Mouse (Mus musculus) hindbrain, embryonic 16.5 days (tissue): ENCODE results near the gene Glt1d1. TPM values are rescaled to one million over a fixed set of nuclear protein-coding genes. Genes with fewer than 3 reads are reported as not detected.

Source experiments
- ATAC-seq: fragments of 200-750 bp; cut with Nextera tagmentation; 2 replicates; pipeline ENCODE4 v1.8.0; 2017; ENCODE audit warnings: moderate TSS enrichment, moderate library complexity
- H3K27ac ChIP-seq: fragments of 300-500 bp; sonication (generic); 2 replicates; pipeline ENCODE4 v1.5.1; 2014; ENCODE audit warnings: low read depth, mild to moderate bottlenecking, control low read depth, low read length, moderate library complexity
- H3K27me3 ChIP-seq: fragments of 300-500 bp; sonication (generic); replicated peaks from 2 replicates; pipeline ENCODE4 v1.6.1; 2014; ENCODE audit warnings: low read length; ENCODE audit not compliant: control insufficient read depth, insufficient read depth
- H3K36me3 ChIP-seq: fragments of 300-500 bp; sonication (generic); 2 replicates; pipeline ENCODE4 v1.6.1; 2014; ENCODE audit warnings: mild to moderate bottlenecking, low read length, moderate library complexity, mixed read lengths; ENCODE audit not compliant: control insufficient read depth, insufficient read depth
- H3K4me1 ChIP-seq: fragments of 300-500 bp; sonication (generic); 2 replicates; pipeline ENCODE4 v1.6.1; 2014; ENCODE audit warnings: low read depth, low read length; ENCODE audit not compliant: control insufficient read depth, insufficient read depth
- H3K4me2 ChIP-seq: fragments of 300-500 bp; sonication (generic); 2 replicates; pipeline ENCODE4 v1.6.1; 2014; ENCODE audit warnings: mild to moderate bottlenecking, low read length, control low read depth, moderate library complexity
- H3K4me3 ChIP-seq: fragments of 300-500 bp; sonication (generic); 2 replicates; pipeline ENCODE4 v1.5.1; 2014; ENCODE audit warnings: mild to moderate bottlenecking, low read length, control low read depth, moderate library complexity
- H3K9ac ChIP-seq: fragments of 300-500 bp; sonication (generic); 2 replicates; pipeline ENCODE4 v1.6.1; 2014; ENCODE audit warnings: low read depth, mild to moderate bottlenecking, control low read depth, low read length, moderate library complexity
- H3K9me3 ChIP-seq: fragments of 300-500 bp; sonication (generic); 2 replicates; pipeline ENCODE4 v1.6.1; 2014; ENCODE audit warnings: mild to moderate bottlenecking, low read length, moderate library complexity; ENCODE audit not compliant: control insufficient read depth
- WGBS: fragments of 180-500 bp; shearing (Covaris S2); extraction: QIAGEN DNeasy Blood & Tissue Kit; methylation state at CpG from one replicate; pipeline ENCODE4 v1.1.7; 2014; 5-methylcytosine and 5-hydroxymethylcytosine counted together
- polyA plus RNA-seq: library from polyadenylated mRNA; unstranded; fragments of >200 nt; fragmentation: Nextera tagmentation; extraction: Ambion mirVana; gene quantifications from 2 replicates; pipeline ENCODE4 v1.2.1, GENCODE M21; 2015

Glt1d1 gene
- 1.5 and 1.7 TPM in 2 replicates for polyA plus RNA-seq

DNA sequence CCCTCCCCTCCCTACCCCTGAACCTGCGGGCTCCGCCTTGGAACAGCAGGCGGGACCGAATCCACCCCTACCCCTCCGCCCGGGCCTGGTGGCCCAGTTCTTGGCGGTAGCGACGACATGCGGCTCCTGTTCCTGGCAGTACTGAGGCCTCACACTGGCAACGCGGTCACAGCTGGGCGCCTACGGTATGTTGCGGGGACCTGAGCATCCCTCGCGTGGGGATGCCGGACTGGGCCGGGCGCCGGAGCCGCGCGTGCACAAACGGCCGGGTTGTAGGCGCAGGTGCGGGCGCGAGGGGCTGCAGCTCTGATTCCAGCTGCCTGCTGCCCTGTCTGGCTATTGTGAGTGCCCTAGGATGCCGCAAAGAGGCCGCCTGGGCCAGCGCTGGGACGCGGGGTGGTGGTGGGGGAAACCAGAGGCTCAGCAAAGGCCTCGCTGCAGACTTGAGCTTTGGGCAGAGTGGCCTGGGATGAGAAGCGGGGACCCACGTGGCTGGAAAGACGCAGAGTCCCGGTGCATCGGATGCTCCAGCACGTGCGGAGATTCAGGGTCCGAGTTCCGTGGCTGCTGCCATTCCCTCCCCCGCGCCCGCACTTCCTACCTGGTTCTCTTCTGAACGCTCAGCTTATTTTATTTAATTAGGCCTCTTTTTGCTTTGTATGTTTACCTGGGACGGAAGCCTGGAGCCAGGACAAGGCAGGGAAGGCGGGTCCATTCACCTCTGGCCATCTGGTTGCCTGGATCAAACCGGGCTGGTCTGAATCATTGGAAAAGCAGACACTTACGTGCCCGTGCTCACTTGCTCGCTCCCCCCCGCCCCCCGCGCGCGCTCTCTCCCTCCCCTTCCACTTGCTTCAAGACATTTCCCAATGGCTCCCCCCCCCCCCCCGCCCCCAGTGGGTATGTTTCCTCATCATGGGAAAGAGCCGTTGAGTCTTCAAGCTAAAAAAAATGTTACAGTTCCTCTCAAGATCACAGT lies at the start of gene Glt1d1, which contains the start of gene Slc15a4:
TSS of gene Glt1d1 (plus strand) at position 96 of the 979 bp plus-strand sequence.
TSS of gene Slc15a4 (minus strand) at position 731 of the 979 bp plus-strand sequence.
- ATAC-seq, result peak; percentile 85
- peaks cover 4% of the 10 kb centered on the region for H3K4me1 ChIP-seq
- H3K27ac ChIP-seq, result peak within 1 kb of the TSS; percentile 46; the same call in 1 of the 2 replicates
- H3K4me3 ChIP-seq, result peak within 1 kb of the TSS; percentile 65
- no peaks in the 10 kb centered on the region for H3K27me3 ChIP-seq
- H3K36me3 ChIP-seq, result no peaks in the 10 kb centered on the region
- under 1% methylated on average over 61 of the region's 62 CpGs for WGBS
- peak within 1 kb of the TSS; percentile 91 for H3K4me2 ChIP-seq
- H3K9me3 ChIP-seq, result no peaks in the 10 kb centered on the region
- H3K9ac ChIP-seq, result peak within 1 kb of the TSS; percentile 90

DNA sequence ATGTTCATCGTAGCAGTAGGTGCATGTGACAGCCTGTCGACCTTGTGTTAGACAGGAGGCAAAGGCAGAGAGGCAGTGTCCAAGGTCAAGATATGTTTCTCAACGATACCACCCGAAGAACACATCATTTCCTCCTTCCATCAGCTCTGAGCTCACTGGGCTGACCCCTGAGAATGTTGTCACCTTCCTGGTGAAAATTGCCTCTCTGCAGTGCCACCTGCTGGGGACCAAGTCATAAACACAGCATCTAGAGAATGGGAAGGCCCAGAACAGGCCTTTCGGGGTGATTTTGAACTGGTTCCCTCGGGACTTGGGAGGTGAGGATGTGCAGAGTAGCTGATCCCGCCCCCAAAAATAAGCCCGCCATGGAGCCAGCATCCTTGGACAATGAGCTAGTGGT lies 48.4 kb upstream of the Glt1d1 start:
- Histone ChIP-seq H3K9me3 (no peaks in the 10 kb centered on the region), H3K4me1 (no peaks in the 10 kb centered on the region), H3K27ac (no peak overlapping the region), H3K27me3 (no peaks in the 10 kb centered on the region), H3K9ac (no peak overlapping the region), H3K36me3 (no peaks in the 10 kb centered on the region), H3K4me2 (no peak overlapping the region), H3K4me3 (no peak overlapping the region)
- no peak for ATAC-seq
- 92% methylated on average over 8 of the region's 8 CpGs for WGBS

DNA sequence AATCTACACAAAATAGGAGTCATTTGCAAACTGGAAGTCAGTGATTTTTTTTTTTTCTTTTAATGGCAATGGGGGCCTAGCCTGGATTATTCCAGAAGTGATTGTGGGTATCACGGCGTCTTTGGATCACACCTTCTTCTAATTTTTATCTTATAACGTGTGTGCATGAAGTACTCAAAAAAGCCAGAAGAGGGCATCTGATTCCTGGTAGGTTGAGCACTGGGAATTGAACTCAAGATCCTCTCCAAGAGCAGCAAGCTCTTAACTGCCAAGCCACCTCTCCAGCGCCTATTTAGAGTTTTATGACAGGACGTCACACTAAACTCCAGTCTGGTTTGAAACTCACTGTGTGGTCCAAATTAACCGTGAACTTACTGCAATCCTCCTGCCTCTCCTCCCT lies 44.2 kb upstream of the Glt1d1 start:
- Histone ChIP-seq H3K27me3 (no peaks in the 10 kb centered on the region), H3K4me1 (no peaks in the 10 kb centered on the region)

DNA sequence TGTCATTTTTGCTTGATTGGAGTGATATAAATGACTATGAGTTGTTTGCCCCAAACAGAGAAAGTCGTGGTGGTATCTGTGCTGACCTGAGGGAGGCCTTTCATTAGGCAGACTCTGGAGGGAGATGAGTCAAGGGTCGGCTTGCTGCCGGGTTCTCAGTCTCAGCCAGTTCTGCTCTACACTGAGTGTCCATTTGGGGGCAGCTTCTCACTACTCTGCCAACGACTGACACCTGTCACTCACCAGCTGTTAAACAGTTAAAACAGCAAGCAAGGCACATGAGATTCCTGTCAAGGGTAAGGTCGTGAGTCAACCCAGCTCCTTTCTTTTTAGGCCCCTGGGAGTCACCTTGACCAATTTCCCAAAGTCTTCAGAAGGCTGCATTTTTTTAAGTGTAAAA lies 39.7 kb upstream of the Glt1d1 start:
- no peaks in the 10 kb centered on the region for H3K4me1 ChIP-seq
- no peak overlapping the region for H3K27ac ChIP-seq
- H3K36me3 ChIP-seq, result peaks cover 29% of the 10 kb centered on the region
- H3K27me3 ChIP-seq, result no peaks in the 10 kb centered on the region
- no peak overlapping the region for H3K4me2 ChIP-seq
- H3K9me3 ChIP-seq, result no peaks in the 10 kb centered on the region
- 69% methylated on average over 5 of the region's 5 CpGs for WGBS
- no peak overlapping the region for H3K9ac ChIP-seq
- no peak for ATAC-seq
- H3K4me3 ChIP-seq, result no peak overlapping the region

More for the DNA sequence above, 44.2 kb upstream of the Glt1d1 start:
- Histone ChIP-seq H3K9ac (no peak overlapping the region), H3K9me3 (no peaks in the 10 kb centered on the region), H3K4me2 (no peak overlapping the region), H3K27ac (no peak overlapping the region), H3K36me3 (peaks cover 2% of the 10 kb centered on the region; the same call in 1 of the 2 replicates), H3K4me3 (no peak overlapping the region)
- no peak for ATAC-seq
- 68% methylated on average over 6 of the region's 6 CpGs for WGBS

DNA sequence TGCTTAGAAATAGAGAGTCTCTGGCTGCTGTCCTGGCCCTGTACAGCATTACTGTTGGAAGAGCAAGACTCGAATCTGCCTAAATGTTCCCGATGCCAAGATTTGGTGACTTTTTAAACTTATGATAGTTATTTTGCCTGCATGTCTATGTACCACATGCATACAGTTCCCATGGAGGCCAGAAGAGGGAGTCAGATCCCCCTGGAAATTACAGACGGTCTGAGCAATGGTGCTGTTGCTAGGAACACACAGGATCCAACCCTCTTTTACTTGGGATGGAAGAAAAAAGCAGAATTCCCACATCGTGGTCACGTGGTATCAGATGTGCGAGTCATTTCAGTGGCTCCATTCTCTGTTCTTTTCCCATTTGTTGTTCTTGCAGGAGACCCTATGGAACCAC lies 39.2 kb upstream of the Glt1d1 start:
- no peak overlapping the region for H3K9ac ChIP-seq
- no peak overlapping the region for H3K4me3 ChIP-seq
- H3K27ac ChIP-seq, result no peak overlapping the region
- H3K36me3 ChIP-seq, result peaks cover 32% of the 10 kb centered on the region
- H3K9me3 ChIP-seq, result no peaks in the 10 kb centered on the region
- no peaks in the 10 kb centered on the region for H3K27me3 ChIP-seq
- WGBS, result 82% methylated on average over 6 of the region's 6 CpGs
- H3K4me2 ChIP-seq, result no peak overlapping the region
- H3K4me1 ChIP-seq, result no peaks in the 10 kb centered on the region
- no peak for ATAC-seq

DNA sequence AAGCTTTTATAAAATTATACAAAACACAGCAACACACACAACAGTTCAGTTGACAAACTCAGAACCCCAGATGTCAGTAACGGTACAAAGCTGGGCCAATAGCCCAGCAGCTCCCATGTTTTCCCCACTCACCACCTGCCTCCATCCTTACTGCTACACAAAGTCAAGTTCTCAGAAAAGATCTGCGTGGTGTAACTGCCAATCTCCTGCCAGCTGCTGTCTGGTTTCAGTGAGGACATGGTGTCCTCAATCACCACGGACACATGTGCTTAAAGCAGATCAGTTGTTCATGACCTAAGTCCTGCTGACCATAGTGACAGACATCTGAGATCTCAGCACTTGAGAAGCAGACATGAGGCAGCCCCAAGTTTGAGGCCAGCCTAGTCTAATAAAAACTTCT lies 36.4 kb upstream of the Glt1d1 start:
- Histone ChIP-seq H3K27ac (no peak overlapping the region), H3K4me1 (no peaks in the 10 kb centered on the region), H3K4me3 (no peak overlapping the region), H3K4me2 (no peak overlapping the region), H3K9ac (no peak overlapping the region), H3K36me3 (peaks cover 40% of the 10 kb centered on the region), H3K27me3 (no peaks in the 10 kb centered on the region), H3K9me3 (no peaks in the 10 kb centered on the region)
- ATAC-seq, result no peak
- 96% methylated on average over 3 of the region's 3 CpGs for WGBS

DNA sequence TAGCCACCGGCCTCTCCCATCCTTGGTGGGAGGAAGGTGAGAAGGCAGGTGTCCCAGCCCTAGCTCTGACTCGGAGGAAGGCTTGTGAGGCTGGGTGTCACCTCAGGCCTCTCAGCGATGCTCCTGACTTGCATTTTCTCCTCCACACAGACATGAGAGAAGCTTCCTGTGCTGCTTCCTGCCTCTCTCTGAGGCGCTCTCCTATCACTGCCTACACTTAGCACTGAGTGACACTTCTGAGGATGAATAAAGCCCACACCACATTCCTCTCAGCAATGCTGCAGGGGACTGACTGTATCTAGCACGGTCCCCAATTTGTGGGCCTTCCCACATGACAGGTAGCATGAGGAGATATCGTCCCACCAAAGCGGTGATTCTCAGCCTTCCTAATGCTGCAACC lies 35.2 kb upstream of the Glt1d1 start:
- Histone ChIP-seq H3K9ac (no peak overlapping the region), H3K27me3 (no peaks in the 10 kb centered on the region), H3K36me3 (peaks cover 46% of the 10 kb centered on the region), H3K4me3 (no peak overlapping the region), H3K9me3 (no peaks in the 10 kb centered on the region), H3K4me1 (no peaks in the 10 kb centered on the region), H3K4me2 (no peak overlapping the region), H3K27ac (no peak overlapping the region)
- WGBS, result 90% methylated on average over 7 of the region's 7 CpGs
- no peak for ATAC-seq

DNA sequence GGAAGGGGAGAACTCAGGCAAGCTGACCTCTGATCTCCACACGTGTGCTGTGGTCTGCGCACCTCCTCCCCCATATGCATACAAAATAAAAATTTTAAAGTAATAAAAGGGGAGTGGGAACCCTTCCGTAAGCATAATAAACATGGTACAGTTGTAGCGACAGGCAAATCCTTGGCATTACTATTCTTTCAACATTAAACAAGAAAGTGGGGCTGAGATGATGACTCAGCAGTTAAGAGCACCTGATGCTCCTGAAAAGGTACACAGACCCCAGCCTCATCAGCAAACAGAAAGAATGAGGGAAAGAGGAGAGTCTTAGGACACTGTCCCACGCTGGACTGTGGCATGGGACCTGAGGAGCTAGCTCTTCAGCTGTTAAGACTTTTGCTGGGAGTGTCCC lies 29.1 kb upstream of the Glt1d1 start:
- Histone ChIP-seq H3K9me3 (no peaks in the 10 kb centered on the region), H3K4me1 (no peaks in the 10 kb centered on the region), H3K4me2 (no peak overlapping the region), H3K9ac (no peak overlapping the region), H3K36me3 (peaks cover 24% of the 10 kb centered on the region), H3K27me3 (no peaks in the 10 kb centered on the region), H3K4me3 (no peak overlapping the region), H3K27ac (no peak overlapping the region)
- WGBS, result 96% methylated on average over 5 of the region's 5 CpGs
- ATAC-seq, result no peak

DNA sequence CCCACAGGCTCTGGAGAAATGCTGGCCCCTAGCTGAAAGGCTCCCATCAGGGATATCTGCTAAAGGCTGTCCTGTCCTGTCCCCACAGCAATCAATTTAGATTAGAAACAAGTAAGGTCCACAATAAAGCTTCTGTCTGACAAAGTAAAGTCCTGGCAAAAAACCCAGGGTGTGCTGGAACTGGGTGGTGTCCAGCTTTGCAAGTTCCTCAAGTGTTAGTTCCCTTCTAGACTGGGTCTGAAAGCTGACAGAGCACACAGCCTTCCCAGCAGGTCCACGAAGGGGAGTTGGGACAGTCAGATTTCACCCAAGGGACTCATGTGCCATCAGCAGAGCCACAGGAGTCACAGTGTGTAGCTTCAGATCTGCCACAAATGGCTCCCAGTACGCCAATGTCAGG lies 24.6 kb upstream of the Glt1d1 start:
- H3K27ac ChIP-seq, result no peak overlapping the region
- H3K4me2 ChIP-seq, result no peak overlapping the region
- WGBS, result 91% methylated on average over 2 of the region's 2 CpGs
- no peak overlapping the region for H3K9ac ChIP-seq
- H3K27me3 ChIP-seq, result no peaks in the 10 kb centered on the region
- H3K36me3 ChIP-seq, result peaks cover 8% of the 10 kb centered on the region
- ATAC-seq, result no peak
- H3K4me1 ChIP-seq, result no peaks in the 10 kb centered on the region
- H3K9me3 ChIP-seq, result no peaks in the 10 kb centered on the region
- H3K4me3 ChIP-seq, result no peak overlapping the region
